Mouse (Mus musculus) 3134 (cell line): ENCODE results near the gene Fam53a.

Experiments
- DNase-seq: peaks from one replicate; pipeline ENCODE4 v3.0.0-alpha.2; 2011; ENCODE audit warnings: low spot score; ENCODE audit not compliant: insufficient read length; ENCODE audit errors: extremely low read depth

The Fam53a gene

DNA sequence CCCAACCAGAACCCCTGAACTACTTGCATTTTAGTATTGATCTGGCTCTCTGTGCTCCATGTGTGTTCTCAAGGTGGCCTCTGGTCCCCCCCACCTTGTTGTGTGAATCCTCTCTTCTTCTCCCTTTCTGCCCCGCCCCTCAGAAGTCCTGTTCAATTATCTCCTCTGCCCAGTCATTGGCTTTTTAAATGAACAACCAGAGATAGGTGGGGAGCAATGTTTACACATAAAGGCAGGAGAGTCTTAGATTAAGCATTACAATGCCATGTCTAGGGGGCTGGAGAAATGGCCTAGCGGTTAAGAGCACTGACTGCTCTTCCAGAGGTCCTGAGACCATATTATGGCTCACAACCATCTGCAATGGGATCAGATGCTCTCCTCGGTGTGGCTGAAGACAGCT lies 5.9 kb upstream of the Fam53a start:
- no peak for DNase-seq

- DNase-seq: no peak
Observed at GRCm38 (mm10) chr5:33632526-33632925, 3.1 kb upstream of the Fam53a start.

DNA sequence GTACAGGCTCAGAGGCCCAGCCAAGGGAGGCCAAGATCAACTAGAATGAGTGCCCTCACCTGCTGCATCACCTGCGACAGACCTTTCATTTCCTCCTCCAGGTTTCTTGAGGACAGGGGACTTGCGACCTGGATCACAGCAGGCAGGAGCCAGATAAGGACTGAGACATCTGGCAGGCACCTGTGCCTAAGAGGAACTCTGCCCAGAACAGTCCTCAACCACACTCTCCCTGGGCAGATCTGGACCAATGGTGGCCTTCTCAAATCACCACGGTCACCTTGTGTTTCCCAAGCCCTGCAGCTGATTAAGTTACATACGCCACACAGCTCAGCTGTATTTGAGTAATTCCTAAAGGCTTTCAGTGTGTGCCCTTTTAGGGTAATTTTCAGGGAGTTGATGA lies 1.2 kb upstream of the Fam53a start:
- DNase-seq: no peak

GRCm38 (mm10) chr5:33630061-33630460 lies 626 bp upstream of the Fam53a start:
- no peak for DNase-seq

- DNase-seq: no peak
Observed at GRCm38 (mm10) chr5:33628820-33629300, 575 bp downstream of the Fam53a start.

- DNase-seq: no peak
Observed at GRCm38 (mm10) chr5:33627968-33628367, 1.5 kb downstream of the Fam53a start.

DNA sequence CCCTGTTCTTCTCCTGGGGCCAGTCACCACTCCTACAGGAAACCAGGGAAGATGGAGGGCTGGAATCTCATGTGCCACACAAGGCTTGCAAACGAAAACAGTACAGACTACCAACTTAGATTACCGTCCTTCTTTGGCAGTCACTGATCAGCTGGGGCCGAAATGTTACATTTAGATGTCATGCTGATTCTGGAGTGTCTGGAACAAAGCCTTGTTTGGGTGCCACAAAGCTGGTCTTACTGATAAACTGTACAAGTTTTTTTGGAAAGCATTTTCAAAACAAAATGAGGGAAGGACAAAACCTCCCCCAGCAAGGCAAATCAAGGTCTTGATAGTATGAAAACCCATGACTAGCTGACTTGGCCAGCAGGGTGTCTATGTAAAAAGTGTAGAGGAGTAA lies 5.7 kb downstream of the Fam53a start:
- DNase-seq: no peak

DNA sequence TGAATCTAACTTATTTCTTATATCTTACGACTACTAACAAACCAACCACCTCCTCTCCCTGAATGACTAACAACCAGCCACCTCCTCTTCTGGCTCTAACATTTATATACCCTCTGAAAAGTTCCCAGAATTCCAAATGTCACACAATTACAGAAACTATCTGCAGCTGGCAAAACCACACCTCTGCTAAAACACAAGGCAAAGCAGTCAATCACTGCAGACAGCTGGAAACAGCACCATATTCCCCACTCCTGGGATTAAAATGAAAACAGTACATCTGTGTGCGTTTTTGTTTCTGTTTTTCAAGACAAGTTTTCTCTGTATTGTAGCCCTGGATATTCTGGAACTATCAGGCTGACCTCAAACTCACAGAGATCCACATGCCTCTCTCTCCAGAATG lies 6.8 kb downstream of the Fam53a start:
- DNase-seq: no peak

- DNase-seq: peak; percentile 59
Observed at GRCm38 (mm10) chr5:33614391-33614790, 15.0 kb downstream of the Fam53a start.

DNA sequence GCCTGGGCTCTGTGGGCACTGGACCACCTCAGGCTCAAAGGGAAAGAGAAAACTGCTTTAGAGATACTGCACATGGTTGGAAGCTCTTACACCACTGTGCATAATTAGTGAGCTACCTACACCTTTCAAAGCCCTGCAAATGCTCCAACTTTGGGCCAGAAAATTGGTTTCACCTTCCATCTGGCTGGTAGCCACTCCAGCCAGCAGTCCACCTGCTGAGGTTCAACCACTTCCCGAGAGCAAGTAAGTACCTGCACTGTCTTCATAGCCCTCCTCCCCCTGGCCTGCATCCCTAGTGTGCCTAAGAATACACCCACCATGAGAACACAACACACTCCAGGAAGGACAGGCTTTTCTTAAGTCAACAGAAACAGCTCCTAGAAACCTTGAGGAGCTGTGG lies 17.6 kb downstream of the Fam53a start:
- DNase-seq: no peak

DNA sequence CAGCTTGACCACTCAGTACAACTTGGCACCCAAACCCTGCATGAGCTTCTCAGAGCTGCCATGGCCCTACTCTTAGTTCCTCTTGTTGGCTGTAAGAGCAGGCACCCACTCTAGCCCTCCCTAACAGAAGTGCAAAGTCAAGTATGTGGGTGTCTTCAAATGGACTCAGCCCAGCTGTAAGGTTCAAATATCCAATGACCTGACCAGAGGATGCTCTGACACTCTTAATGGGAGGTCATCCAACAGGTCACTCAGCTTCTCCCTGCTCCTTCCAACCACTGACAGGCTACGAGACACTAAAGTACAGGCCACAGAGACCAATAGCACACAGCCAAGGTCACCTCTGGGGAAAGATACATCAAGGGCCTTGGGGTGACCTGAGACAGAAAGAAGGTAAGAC lies 20.2 kb downstream of the Fam53a start:
- no peak for DNase-seq

GRCm38 (mm10) chr5:33607434-33607833 lies 22.0 kb downstream of the Fam53a start:
- DNase-seq: no peak

- DNase-seq: no peak
Observed at GRCm38 (mm10) chr5:33606631-33607030, 22.8 kb downstream of the Fam53a start.

DNA sequence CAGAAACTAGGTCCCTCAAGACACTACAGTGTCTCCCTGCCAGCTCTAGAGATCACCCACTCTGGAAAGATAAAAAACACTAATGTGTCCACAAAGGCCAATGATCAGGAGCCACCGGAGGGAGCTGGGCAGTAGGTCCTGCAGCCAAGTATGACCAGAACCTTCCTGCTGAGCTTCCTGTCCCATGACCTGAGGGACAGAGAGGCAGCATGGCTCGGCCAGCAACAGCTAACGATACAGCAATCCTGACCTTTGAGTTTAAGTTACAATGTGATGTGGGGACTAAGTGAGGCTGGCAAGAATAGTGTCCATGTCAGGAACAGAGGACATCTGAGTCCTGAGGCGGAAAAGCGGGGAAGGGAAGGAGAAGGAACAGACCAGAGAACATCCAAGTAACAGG lies 24.1 kb downstream of the Fam53a start:
- no peak for DNase-seq

GRCm38 (mm10) chr5:33593620-33594019 lies 35.8 kb downstream of the Fam53a start:
- DNase-seq: no peak

DNA sequence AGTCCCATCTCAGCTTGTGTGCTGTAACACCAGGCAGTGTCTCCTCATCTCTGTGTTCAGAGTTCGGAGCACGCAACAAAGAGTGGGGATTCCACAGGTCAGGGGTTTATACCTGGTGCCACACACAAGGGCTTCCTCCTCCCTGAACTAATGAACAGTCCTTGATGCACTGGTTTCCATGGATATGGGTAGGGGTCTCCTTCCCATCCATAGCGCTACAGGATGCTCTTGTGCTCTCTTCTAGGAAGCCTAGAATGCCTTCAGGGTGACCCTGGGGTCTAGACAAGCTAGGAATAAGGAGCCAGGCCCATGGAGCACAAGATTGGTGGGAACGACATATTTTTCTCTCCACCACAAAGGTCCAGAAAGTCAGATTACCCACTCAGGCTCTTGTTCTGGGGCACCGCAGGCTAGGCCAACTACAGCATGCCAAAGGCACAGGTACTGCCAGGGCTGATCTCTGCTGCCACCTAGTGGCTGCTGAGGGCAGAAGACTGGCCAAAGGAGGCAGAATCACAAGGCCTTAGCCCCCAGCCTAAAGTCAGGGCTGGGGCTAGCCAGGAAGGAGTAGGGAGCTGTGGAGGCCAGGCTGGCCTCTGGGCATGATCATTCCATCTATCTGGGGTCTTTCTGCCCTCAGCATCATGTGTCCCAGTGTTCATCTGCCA lies 40.1 kb downstream of the Fam53a start:
- DNase-seq: peak; percentile 32

DNA sequence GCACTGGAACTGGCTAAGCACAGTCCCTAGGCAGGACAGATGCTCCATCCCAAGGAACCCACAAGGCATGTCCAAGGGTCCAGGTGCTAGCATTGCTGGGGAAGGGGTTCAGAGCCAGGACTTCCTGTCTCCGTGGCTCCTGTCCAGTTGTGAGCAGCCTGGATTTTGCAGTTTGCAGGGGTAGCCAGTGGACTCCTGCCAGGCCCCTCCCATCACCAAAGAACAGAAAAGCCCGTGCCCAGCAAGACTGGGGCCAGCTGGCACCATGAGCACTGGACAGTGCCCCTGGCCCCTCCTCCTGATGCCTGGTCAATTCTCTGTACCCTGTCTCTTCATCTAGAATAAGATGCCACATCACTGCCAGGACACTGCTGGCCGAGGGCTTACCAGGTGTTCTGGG lies 41.4 kb downstream of the Fam53a start:
- no peak for DNase-seq

DNA sequence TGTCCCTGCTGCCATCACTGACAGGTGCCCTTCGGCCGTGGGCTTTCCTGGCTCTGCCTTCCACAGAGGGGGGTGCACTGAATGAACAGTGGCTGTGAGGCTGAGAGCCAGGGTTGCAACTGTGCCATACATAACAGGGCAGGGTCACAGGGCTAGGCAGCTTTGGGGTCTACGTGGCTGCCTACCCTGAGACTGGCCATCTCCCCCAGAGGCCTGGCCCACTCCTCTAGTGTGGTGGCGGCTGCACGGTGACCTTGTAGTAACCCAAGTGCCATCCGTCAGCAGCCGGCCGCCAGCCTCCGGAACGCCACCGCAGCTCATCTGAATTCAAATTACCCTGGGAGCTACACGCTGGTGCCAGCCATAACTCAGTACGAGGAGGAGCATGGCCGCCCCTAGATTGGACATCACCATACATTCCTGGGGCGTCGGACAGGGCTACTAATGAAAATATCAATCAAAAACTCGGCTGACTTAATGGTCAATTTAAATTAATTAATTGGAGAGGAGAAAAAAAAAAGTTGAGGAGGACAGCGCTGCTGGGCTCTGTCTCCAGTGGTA lies 41.9 kb downstream of the Fam53a start:
- no peak for DNase-seq

DNA sequence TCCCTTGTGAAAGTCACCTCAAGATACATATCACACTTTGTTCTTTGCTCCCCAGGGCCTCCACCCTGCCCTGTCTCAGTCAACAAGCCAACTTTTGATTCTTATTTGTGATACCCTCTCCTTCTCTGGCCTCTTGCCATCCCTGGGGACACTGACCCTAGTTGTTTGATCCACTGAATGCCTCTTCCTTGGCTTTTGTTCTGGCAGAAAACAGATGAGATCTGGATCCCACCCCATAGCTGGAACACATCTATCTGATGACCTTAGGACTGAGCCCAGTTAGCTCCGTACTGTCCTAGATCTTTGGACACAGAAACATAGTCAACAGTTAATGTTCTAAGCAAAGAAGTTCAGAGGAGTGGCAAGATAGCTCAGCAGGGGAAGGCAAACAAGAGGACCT lies 49.1 kb downstream of the Fam53a start:
- DNase-seq: no peak

- no peak for DNase-seq
Observed at GRCm38 (mm10) chr5:33574207-33574606, 55.2 kb downstream of the Fam53a start.

DNA sequence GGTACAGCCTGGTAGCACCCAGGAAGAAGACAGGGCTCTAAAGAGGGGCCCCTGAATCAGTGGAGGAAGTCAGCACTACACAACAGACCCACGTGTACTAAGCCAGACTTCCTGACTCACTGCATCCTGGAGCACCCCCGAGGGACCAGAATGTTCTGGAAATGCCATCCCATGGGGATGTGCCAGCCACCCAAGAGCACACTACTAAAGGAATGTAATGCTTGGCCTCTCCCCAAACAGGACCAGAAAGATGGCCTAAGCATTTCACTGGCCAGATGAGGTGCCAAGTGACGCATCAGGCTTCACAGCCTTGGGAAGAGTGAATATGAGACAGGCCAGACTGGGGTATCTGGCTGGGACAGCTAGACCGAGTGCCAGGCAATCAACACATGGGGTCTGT lies 63.5 kb downstream of the Fam53a start:
- DNase-seq: peak; percentile 73

DNA sequence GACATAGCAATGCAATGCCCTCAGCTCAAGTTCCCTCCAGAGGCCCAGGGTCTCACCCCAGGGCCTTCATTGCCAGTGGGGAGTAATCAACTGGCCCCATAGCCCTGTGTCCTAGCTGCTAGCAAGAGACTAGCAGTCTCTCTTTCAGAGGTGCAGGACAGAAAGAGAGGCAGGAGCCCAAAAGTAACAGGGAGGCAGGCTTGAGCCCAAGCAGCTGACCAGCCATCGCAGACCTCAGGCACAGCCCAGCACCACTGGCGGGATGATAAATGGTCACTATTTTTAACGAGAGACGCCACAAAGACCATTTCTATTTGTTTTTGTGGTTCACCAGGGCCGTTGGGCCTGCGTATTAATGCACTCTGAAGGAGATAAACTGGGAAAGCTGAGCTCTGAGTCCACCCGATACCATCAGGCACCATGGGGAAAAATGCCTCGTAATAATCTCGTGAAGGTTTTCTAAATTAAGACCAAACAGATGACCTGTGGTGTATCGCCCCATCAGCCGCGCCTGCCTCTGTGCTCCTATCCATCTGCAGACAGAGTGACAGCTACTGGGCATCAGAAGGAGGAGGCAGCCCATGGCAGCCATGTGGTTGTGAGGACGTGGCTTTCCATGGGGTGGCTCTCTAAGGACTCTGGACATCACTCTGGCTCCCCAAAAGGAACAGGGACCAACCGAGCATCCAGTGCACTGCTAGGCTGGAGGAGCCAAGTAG lies 73.0 kb downstream of the Fam53a start:
- no peak for DNase-seq
